Mouse (Mus musculus) left cerebral cortex, postnatal 36 days (tissue): Measurements from ENCODE around the gene Il9. TPM values are rescaled to one million over a fixed set of nuclear protein-coding genes. Genes with fewer than 3 reads are reported as not detected.

Experiments
- DNase-seq, 2 experiments: peaks; one replicate each; pipeline ENCODE4 v3.0.0; 2021 to 2022; ENCODE audit warnings: low spot score in 2 of 2, mixed read lengths in 1 of 2
- intact Hi-C: fragments of 180-260 bp; cut with DNase I; formaldehyde crosslinking; loops from one replicate; pipeline ENCODE4 v1.15.1; 2025
- total RNA-seq, 2 experiments: library from RNA; stranded (reverse); gene quantifications; 2 replicates each; pipeline ENCODE4 v1.2.3; 2021

Il9 gene
- total RNA-seq, 2 experiments from 2014 or later = not detected

DNA sequence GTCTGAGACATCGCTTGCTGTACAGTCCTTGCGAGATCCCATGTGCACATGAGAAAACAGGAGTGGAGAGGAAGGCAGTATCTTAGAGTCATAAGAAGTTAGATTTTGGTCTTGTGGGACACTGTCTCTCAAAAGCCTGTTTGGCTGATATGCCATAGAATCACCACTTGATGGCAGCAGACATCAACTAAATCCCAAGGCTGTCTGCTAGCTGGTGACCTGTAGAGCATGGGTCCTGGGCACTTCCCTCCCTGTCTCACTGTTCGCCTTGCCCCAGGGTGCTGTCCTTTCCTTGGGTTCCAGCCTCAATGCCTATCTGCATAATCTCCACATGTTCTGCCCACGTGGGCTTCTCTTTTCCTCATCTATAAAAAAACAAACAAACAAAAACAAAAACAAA is 6.7 kb downstream of the Il9 start:
- no peak for DNase-seq
- intact Hi-C loops = loop anchor here (5.0 to 10.0 kb wide), 4 partner anchors 82 to 802 kb away; partner anchors contain the start of gene Gm45623

DNA sequence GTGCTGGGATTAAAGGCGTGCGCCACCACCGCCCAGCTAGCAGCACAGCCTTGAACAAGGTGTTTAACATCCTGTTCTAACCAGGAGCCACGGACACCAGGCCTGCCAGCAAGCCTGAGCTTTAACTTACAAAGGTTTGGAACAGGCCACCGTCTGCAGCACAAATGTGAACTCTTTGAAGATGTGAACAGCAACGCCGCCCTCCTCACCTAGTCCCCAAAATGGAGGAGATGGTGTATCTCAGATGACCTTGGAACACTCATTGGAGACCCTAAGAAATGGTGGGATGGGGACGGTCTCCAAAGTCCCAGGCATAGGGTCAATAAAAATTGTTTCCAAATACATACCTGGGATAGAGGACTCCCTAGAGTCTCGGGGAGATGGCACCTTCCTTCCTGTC is 9.4 kb downstream of the Il9 start:
- DNase-seq = no peak
- intact Hi-C loops = loop anchor here (10.0 kb wide), 1 partner anchor 282 kb away; the partner anchor contains the start of gene Gm45623

DNA sequence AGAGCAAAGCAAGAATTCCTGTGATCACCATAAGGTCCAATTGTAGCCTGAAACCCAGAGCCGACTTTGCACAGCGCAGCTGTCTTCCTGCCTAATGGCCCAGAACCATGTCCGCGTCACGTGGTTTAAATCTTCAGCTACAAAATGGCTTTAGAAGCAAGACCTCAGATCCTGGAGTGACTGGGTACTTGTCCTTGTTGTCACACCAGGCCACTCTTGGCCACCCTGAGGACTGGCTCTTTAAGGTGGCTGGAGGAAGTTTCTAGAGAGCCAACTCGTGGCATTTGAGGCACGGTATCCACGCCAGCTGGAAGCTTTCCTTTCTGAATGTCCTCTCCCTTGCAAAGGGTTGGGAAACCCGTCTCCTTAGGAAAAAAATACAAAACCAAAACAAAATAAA is 10.1 kb downstream of the Il9 start:
- intact Hi-C loops = loop anchor here (10.0 kb wide), 1 partner anchor 283 kb away; the partner anchor contains the start of gene Gm45623
- DNase-seq = no peak

DNA sequence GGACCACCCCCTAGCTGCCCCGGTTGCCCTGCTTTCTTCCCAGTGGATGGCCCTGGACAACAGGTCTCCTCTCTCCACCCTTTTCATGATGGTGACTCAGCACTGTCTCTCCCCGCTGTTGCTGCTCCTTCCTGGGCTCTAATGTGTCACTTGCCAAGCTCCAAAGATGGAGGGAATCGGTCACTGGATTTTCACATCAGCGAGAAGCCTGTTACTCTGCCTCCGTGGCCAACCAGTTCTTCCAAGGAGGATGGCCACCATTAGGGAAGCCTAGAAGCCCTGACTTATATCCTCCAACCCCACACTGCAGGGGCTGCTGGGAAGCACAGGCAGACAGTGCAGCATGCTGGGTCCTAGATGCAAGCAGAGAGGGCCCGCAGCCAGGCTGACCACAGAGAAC is 10.8 kb downstream of the Il9 start:
- intact Hi-C loops = loop anchor here (10.0 kb wide), 1 partner anchor 284 kb away; the partner anchor contains the start of gene Gm45623
- DNase-seq = no peak

DNA sequence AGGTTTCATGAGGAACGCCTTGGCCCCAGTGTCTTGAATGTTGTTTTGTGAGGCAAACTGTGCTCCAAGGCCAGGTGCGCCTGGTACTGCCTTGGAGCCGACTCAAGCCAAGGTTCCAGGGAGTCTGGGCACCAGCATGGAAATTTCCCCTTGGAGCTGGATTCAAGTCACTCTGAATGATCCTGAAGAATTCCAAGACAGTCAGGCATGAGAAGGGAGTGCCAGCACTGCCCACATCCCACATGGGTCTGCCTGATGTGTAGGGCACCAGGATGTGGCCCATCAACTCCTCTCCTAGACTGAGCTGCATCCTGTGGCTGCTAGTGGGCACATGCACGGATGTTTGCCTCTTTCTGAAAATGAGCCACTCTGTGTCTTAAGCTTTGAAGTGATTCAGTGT is 13.5 kb downstream of the Il9 start:
- no peak for DNase-seq
- intact Hi-C loops = no loop called here

DNA sequence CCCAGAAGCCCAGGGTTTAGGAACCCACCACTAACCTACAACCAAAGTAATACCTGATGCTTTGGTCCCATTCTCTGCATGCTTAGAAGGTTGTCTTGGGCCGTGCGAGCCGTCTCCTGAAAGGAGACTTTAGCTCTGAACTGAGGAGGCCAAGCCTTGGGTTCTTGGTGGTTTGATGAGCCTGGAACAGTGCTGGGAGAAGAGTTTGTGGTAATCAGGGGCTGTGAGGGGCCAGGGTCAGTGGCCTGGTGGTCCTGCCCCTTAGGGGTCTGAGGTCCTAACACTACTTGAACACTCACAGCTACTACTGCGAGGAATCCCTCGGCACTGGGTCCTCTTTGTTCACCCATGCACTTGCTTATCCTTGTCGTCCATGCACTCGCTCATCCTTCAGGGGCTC is 14.3 kb downstream of the Il9 start:
- intact Hi-C loops = no loop called here
- no peak for DNase-seq

DNA sequence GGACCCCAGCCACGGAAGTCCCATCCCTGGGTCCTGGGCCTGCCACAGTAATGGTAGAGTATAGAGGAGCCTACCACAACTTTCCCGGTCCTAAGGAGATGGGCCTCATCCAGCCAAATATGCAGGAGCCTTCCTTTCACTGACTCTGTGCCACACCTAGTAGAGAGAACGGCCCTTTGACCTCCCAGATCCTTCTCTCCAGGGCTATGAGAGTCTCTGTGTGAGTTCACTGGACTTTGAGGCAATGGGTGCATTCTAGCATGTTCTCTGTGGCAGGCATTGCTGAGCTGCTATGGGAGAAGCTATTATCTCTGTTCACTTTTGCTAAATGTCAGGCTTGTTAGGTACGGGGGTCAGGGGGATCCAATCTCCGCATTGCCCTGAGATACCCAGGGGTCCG is 18.3 kb downstream of the Il9 start:
- DNase-seq = no peak
- intact Hi-C loops = no loop called here

DNA sequence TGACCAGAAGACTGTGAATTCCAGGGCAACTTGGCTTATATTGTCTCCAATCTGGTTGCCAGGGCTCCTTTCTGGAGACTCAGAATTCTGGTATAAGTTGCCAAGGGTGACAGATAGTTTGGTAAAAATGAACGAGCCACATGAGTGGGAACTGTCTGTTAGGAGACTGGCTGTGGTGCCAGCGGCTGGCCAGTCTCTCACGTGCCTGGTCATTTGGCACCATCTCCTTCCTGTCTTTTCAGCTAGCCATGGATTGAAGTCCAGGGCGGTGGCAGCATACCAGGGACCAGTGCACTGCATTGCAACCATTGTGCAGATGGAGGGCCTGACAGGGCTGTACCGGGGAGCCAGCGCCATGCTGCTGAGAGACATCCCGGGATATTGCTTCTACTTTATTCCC is 18.8 kb downstream of the Il9 start:
- intact Hi-C loops = no loop called here

DNA sequence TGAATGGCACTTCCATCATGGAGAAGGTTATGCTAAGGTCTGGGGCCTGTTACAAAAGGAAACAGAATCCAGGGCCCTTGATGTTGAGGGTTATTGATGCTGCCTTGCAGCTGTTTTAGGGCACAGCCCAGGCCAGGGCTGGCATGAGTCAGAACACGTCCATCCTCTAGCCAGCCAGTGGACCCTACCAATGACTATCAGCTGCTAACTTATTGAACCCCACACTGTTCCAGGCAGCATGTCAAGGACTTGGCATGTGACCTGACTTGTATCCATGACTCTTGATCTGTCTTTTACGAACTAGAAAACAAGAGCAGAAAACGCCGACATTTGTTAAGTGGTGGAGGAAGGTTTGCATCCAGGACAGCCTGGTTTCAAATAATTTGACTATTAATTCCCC is 19.3 kb downstream of the Il9 start:
- intact Hi-C loops = no loop called here

More for the DNA sequence above, 18.8 kb downstream of the Il9 start:
- no peak for DNase-seq

DNA sequence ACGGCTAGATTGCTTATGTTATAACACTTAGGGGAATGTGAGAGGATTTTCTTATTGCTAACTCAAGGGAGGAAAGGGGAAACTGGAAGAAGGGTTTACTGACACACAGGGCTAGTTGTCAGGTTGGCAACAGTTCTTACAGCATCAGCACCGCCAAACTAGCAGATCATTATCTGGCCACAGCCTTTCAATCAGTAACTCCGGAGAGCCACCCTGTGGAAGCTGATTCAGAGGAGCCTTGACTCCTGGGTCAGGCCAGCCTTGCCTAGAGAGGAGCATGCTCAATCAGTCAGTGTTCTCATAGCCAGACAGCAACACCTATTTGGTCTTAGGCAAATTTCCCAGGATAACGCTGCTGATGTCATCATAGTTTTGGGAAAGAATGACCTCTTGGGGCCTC is 20.6 kb downstream of the Il9 start:
- DNase-seq = no peak
- intact Hi-C loops = no loop called here

More for the DNA sequence above, 19.3 kb downstream of the Il9 start:
- no peak for DNase-seq

DNA sequence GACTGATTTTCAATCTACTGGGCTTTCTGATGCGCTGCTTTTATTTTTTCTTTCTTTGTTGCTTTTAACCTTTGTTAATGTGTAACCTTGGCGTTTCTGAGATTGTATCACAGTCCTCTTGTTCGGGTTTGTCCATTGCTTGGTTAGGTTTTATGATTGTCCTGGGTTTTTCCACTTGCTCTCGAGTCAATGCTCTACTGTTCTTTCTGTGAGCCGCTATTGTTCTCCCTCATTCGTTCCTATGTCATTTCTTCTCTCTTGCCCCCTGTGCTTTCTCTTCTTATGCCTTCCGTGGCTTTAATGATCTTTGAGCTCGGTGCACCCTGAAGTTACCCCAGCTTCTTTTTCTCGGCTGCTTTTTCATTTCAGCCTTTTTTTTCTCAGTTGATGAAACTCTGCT is 24.0 kb downstream of the Il9 start:
- intact Hi-C loops = no loop called here
- DNase-seq = no peak

DNA sequence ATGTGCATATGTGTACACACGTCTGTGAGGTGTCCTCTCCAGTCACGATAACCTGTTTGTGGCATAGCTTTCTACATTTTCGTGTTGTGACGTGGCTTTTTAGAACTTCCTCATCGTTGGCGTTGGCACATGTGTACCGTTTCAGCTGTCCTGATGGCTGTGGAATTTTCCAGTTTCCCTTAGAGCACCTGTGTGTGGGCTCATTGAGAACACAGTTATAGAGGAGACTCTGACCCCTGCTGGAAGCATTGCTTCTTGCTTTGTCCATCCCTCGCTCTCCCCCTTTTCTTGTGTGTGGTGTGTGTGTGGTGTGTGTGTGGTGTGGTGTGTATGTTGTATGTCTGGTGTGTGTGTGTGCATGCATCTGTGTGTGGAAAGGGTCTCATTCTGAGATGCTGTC is 32.0 kb downstream of the Il9 start:
- DNase-seq = no peak
- intact Hi-C loops = no loop called here

DNA sequence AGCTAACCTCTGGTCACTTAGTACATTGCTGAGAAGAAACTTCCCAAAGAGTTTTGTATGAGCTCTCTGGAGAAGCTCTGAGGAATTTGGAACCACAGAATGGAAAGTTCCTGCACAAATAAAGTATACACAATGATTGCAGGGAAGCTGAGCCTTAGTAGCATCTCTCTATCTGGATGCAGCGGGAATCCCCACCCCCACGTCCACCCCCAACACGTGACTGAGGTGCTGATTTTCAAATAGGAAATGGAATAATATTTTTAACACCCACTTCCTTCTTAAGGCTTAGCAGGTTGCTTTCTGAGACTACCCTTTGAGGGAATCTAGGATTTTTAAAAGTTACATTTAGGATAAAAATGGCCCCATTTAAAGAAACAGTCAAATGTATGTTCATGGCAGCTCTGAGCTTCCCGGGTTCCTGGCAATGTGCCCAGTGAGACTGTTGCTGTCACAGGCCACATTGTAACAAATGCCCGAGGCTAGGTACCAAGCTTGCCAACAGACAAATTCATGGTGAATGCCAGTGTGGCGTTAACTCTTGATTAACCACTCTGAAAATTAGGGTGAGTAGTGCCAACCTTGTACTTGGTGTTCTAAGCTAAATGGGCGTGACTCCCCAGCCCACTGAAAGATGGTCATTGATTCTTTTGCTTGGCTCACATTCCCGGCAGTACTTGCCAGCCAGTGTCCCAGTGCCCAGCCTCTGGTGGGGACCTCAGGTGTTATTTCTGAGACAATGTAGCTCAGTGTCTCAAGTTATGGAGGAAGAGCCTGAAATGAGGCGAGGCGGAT is 32.6 kb downstream of the Il9 start:
- intact Hi-C loops = no loop called here
- DNase-seq = no peak

DNA sequence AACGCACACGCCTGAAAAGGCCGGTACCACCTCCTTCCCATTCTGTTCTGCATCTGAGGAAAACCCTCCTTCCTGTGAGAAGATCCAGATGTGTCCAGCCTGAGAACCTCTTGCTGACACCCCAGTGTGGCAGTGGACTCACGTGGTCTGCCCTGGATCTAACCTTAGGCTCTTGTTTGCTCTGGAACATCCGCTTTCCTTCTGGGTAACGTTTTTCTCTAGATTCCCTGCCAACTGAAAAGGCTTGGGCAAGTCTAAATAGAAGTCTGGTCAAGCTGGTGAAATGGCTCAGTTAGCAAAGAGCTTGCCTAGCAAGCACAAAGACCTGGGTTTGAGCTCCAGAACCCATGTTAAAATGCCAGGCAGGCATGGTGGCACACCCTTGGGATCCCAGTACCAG is 37.0 kb downstream of the Il9 start:
- intact Hi-C loops = no loop called here
- DNase-seq = no peak

DNA sequence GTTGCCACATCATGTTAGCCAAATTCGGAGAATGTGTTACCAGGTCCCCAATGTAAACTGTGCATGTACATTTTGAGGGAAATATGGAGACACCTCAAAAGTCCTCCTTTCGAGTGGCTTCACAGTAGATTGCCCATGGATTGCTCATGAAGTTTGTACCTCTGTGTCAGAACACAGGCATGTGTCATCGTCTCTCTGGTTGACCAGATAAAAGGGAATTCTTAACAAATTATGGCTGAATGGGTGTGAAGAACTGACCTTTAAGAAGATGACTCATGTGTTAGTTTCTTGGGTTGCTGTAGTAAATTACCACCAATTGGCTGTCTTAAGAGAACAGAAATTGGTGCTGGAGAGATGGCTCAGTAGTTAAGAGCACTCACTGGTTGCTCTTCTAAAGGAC is 37.9 kb downstream of the Il9 start:
- intact Hi-C loops = no loop called here

DNA sequence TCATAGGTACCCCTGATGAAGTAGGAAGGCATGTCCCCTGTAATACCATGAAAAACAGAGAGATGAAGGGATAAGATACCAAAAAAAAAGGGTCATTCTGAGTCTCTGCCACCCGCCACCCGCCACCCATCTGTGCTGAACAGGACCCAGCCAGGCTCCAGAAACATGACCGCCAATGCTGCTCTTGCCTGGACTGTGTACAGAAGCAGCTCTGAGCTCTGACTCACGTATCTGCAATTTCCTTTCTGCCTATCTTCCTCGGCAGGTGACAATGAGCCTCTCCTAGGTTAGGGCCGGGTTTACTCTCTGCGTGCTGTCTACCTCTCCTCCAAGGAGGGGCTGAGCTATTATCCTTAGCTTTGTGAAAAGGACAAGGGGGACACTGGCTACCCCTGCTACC is 38.6 kb downstream of the Il9 start:
- DNase-seq = no peak
- intact Hi-C loops = no loop called here

More for the DNA sequence above, 37.9 kb downstream of the Il9 start:
- DNase-seq = no peak

DNA sequence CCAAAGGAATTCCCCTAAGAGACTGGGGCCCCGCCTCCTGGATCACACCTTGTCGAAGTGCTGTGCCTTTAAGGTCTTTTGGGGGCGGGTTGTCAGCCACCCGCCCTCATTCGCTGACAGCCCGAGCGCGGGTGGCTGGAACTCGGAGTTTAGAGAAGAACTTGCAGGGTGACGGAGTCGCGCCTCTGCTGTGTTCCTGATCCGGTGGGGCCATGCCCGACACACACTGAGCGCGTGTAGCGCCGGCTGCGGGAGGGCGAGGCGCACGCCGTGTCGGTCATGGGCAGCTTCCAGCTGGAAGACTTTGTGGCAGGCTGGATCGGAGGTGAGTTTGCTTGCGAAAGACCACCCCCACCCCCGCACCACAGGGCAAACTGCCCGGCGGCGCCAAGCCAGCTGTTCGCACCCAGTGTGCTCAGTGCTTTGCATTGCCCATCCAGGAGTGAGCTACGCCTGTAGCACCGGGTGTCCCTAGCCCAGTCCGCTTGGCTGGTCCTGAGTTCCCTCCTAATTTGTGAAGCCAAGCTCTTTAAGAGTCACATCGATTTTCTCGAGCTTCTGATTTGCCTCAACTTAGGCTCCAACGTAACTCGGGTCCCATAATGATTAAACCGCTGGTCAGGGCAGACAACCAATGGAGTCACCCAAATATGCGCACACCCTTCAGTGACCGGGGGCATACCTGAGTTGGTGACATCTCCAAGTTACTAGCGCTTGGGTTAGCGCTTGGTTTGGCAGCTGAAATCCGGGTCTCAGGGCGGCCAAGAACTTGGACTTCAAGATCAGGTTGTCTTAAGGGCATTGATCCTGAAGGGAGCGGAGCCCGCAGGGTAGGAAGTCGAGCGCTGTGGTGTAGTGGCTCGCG is 43.6 kb downstream of the Il9 start, which contains the start of gene Slc25a48:
TSS of gene Slc25a48 (plus strand) at position 145 of the 865 bp plus-strand sequence.
- DNase-seq = peak in 1 of 2 experiments; percentile 21
- intact Hi-C loops = no loop called here

DNA sequence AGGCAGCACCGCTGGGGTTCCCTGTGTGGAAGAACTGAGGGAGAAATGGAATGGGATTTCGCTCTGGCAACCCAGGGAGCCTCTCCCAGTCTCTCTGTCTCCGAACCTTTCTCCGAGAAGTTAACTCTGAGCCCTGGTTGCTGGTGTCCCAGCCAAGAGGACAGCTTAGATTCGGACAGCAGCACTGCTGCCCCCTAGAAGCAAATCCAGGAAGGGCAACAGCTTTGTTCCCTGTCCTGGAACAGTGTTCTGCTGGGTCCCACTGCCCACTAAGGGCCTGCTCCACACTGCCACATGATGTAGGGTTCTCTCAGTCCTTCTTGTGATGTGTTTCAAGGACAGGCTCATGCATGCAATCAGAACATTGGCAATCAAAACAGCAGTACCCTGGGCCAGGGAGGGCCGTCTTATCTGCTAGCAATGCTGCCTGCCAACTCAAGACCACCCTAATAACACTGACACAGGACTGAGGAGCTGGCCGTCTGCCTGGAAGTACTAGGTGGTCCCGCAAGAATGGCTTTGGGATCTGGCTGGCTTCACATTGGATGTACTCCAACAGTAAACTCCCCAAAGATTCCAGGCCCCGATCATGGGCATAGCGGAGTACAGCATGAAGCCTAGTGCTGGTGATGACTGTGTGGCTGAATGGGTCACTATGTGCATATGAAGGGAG is 46.3 kb downstream of the Il9 start:
- DNase-seq = no peak
- intact Hi-C loops = no loop called here

DNA sequence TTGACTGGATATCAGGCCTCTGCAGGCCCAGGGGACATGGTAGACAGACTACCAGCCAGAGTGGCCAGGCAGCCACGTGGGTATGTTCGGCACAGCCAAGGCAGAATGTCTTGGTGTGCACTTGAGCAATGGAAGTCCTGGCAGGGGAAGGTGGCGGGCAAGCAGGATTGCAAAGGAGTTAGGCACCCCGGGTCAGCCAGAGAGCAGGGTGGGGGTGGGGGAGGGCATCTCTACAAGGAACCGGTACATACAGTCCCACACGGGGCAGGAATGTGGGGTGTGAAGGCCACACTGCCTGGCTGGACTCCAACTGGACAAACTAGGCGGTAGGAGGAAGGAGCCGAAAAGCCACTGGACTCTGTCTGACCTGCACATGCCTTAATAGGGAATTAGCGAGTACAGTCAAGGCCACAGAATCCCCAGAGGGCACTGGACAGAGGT is 47.7 kb downstream of the Il9 start:
- intact Hi-C loops = no loop called here

DNA sequence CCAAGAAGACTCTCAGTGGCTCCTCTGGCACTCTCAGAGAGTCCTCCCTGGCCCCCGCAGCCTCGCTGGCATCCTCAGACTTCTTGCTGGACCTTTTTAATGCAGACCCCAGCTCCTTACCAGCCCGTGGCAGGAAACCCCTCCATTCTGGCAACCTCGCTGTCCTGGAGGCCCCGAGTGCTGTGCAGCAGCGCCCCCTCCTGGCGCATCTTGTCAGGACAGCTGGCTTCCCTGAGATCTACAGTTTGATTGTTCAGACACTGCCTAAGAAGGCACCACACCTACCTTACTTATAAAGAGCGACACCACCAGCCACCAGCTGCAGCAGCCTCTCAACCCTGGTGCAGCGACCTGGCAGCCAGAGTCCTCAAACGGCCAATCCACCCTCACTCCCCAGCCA is 48.6 kb downstream of the Il9 start:
- peak; percentile 44 to 45 for DNase-seq
- intact Hi-C loops = no loop called here

More for the DNA sequence above, 47.7 kb downstream of the Il9 start:
- DNase-seq = no peak
